Mouse (Mus musculus): Measurements from ENCODE around the gene Ifi209. TPM values are rescaled to one million over a fixed set of nuclear protein-coding genes. Genes with fewer than 3 reads are reported as not detected.
"Not testable (repeated sequence)": the region's sequence is repeated elsewhere in the genome, so short reads cannot be mapped to it uniquely, and the experiment has no call there.

Ifi209 gene
- 34.0 and 38.0 TPM in 2 replicates for total RNA-seq (2017)

GRCm38 (mm10) chr1:173630622-173631021 is at the start of gene Ifi209:
Ifi209 (plus strand) TSS chr1:173630917.
- peak; percentile 76 for ATAC-seq (replicated peaks; ENCODE audit: low read depth, poor library complexity, severe bottlenecking)

GRCm38 (mm10) chr1:173589698-173590097 is 41.0 kb upstream of the Ifi209 start:
- ATAC-seq (replicated peaks; ENCODE audit: low read depth, poor library complexity, severe bottlenecking), result not testable (repeated sequence)

GRCm38 (mm10) chr1:173598838-173599494 is 31.8 kb upstream of the Ifi209 start, which contains the start of gene Ifi213:
Ifi213 (minus strand) TSS chr1:173599274.
- not testable (repeated sequence) for ATAC-seq (replicated peaks; ENCODE audit: low read depth, poor library complexity, severe bottlenecking)

- not testable (repeated sequence) for ATAC-seq (replicated peaks; ENCODE audit: low read depth, poor library complexity, severe bottlenecking)
These were observed 20.4 kb upstream of the Ifi209 start for GRCm38 (mm10) chr1:173610291-173610690.

- peak; percentile 50; the same call in 1 of the 2 replicates for ATAC-seq (replicated peaks; ENCODE audit: low read depth, poor library complexity, severe bottlenecking)
These were observed 8.5 kb upstream of the Ifi209 start for GRCm38 (mm10) chr1:173622216-173622615.

- ATAC-seq (replicated peaks; ENCODE audit: low read depth, poor library complexity, severe bottlenecking), result no peak
These were observed 6.7 kb upstream of the Ifi209 start for GRCm38 (mm10) chr1:173624052-173624451.

GRCm38 (mm10) chr1:173626686-173627085 is 4.0 kb upstream of the Ifi209 start:
- ATAC-seq (replicated peaks; ENCODE audit: low read depth, poor library complexity, severe bottlenecking), result peak; percentile 56

- peak; percentile 65 for ATAC-seq (replicated peaks; ENCODE audit: low read depth, poor library complexity, severe bottlenecking)
These were observed 3.4 kb downstream of the Ifi209 start for GRCm38 (mm10) chr1:173633969-173634645.

GRCm38 (mm10) chr1:173645393-173645792 is 14.7 kb downstream of the Ifi209 start:
- no peak for ATAC-seq (replicated peaks; ENCODE audit: low read depth, poor library complexity, severe bottlenecking)

GRCm38 (mm10) chr1:173657973-173658372 is 27.3 kb downstream of the Ifi209 start:
- no peak for ATAC-seq (replicated peaks; ENCODE audit: low read depth, poor library complexity, severe bottlenecking)

GRCm38 (mm10) chr1:173673458-173674097 is 42.9 kb downstream of the Ifi209 start, which contains the start of gene Ifi208:
Ifi208 (plus strand) TSS chr1:173673675.
- peak; percentile 65; the same call in 1 of the 2 replicates for ATAC-seq (replicated peaks; ENCODE audit: low read depth, poor library complexity, severe bottlenecking)

GRCm38 (mm10) chr1:173678605-173679004 is 47.9 kb downstream of the Ifi209 start:
- ATAC-seq (replicated peaks; ENCODE audit: low read depth, poor library complexity, severe bottlenecking), result not testable (repeated sequence)

GRCm38 (mm10) chr1:173694270-173694669 is 63.6 kb downstream of the Ifi209 start:
- ATAC-seq (replicated peaks; ENCODE audit: low read depth, poor library complexity, severe bottlenecking), result peak; percentile 65; the same call in 1 of the 2 replicates

Other genes starting within 250 kb of the Ifi209 start
- 0.27 and 0.92 TPM in 2 replicates for gene Ifi206, start 139.9 kb upstream of the Ifi209 start, total RNA-seq (2017)
- gene Ifi214, start 95.0 kb upstream of the Ifi209 start, total RNA-seq (2017), result not detected in 2 replicates
- 1.1 TPM in 1 of 2 replicates, not detected in the other for gene Ifi213, start 31.6 kb upstream of the Ifi209 start, total RNA-seq (2017)
- gene Ifi208, start 42.8 kb downstream of the Ifi209 start, total RNA-seq (2017), result 0.10 and 1.5 TPM in 2 replicates
- 0.50 and 1.3 TPM in 2 replicates for gene Ifi207, start 110.8 kb downstream of the Ifi209 start, total RNA-seq (2017)
- gene Ifi204, start 136.0 kb downstream of the Ifi209 start, total RNA-seq (2017), result 2.2 and 3.2 TPM in 2 replicates